Mouse (Mus musculus) B cell, adult 2 months (primary cell): Measurements from ENCODE around the gene 1700025C18Rik.

Experiments used
- DNase-seq, 2 experiments: peaks; one replicate each; pipeline ENCODE4 v3.0.0; 2022

The 1700025C18Rik gene

DNA sequence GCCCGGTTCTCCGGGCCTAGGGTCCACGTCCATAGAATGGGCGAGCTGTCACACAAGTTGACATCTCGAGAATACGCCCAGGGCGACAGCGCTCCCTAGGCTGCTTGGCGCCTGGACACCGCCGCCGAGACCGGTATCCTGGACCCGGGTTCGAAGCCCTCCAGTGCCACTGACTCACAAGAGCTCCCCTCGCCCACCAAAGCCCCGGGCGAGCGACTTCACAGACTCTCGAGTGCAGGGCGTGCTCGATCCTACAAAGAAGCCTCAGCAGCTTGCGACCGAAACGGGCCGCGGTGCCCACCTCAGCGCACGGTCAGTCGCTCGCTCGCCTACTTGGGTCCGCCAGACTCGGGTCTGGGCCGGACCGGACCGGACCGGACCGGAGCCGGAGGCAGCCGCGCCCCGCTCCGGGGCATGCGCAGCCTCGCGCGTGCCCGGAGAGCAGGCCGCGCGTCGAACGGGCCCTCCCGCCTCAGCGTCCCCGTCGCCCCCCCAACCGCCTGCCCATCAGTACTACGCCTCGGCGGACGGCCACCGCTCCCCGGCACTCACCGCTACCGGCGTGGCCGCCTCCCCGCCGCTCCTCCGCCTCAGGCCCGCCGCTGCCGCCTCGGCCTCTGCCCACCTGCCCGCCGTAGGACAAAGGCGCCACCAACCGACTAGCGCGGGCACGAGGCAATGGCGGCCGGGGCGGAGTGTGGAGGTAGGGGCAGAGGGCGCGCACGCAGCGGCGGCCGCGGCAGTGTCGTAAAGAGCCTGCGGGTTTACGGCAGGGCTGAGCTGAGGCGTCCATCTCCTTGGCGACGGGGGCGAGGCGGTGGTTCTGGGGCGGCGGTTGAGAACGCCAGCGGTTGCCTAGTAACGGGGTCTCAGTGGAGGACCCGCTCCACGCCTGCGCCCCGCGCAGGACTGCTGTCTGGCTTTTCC, 56.2 kb downstream of the 1700025C18Rik start, which contains the start of gene Ncoa5:
Gene Ncoa5 (minus strand): TSS at position 737 of the 927 bp plus-strand sequence.
- DNase-seq = peak; percentile 95 to 96

DNA sequence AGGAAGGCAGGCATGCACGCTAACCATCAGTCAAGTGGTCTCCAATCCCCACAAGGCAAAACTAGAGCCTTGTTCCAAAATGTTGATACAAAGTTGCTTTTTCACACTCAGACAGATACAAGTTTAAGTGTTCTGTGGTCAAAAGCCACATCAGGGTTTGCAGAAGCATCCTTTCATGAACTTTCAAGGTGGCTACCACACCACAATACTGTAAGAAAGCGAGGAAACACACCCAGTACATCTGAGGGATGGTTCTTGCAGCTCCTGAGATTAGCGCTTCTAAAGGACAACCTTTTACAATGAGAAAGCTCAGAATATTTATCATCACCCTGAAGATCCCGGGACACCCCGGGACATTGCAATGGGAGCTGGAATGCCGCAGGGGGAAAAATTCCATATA, 57.2 kb downstream of the 1700025C18Rik start:
- DNase-seq = no peak

DNA sequence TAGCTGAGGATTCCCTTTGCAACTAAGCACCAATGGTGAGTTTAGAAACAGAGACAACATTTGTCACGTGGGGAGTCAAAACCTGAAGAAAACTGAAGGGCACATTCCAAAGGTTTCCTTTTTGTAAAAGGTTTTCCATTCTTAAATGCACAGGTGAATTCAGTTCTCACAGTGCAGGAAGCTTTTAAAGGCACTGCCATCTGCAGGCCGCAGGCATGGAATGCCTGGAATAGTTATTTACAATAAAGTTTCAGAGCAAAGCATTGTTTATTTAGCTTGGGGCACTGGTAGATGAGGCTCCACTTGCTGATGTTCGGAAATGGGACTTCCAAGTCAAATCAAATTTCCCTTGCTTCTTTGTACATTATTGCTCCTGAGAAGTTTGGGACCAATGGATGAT, 58.0 kb downstream of the 1700025C18Rik start:
- DNase-seq = no peak
